Mouse (Mus musculus): ENCODE data around the gene Lrrc32. TPM values are rescaled to one million over a fixed set of nuclear protein-coding genes. Genes with fewer than 3 reads are reported as not detected.

Gene Lrrc32
- total and polyA plus RNA-seq, 3 experiments = 2.3 to 23.7 (median 5.3) TPM

DNA sequence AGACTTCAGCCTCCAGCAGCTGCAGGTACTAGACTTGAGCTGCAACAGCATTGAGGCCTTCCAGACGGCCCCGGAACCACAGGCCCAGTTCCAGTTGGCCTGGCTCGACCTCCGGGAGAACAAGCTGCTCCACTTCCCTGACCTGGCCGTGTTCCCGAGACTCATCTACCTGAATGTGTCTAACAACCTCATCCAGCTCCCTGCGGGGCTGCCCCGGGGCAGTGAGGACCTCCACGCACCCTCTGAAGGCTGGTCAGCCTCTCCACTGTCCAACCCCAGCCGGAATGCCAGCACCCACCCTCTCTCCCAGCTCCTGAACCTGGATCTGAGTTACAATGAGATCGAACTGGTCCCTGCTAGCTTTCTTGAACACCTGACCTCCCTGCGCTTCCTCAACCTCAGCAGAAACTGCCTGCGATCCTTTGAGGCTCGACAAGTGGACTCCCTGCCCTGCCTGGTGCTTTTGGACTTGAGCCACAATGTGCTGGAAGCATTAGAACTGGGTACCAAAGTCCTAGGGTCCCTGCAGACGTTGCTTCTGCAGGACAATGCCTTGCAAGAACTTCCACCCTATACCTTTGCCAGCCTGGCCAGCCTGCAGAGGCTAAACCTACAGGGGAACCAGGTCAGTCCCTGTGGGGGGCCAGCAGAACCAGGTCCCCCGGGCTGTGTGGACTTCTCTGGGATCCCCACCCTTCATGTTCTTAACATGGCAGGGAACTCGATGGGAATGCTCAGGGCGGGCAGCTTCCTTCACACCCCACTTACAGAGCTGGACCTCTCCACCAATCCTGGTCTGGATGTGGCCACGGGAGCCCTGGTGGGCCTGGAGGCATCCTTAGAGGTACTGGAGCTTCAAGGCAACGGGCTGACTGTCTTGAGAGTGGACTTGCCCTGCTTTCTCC is 9.8 kb downstream of the Lrrc32 start:
- peaks cover 6 to 23% of the 10 kb centered on the region in 2 experiments for H3K4me1 ChIP-seq (ENCODE audit: control insufficient read depth in 1 of 2, insufficient read depth in 2 of 2)
- H3K27me3 ChIP-seq (replicated peaks) = no peaks in the 10 kb centered on the region
- H3K4me2 ChIP-seq (ENCODE audit: insufficient read depth, low read depth, poor library complexity, severe bottlenecking) = no peak overlapping the region
- dilution Hi-C loops (cut with MboI; ENCODE audit: extremely low pct_ligation_motif_present, extremely low pct_unique_long_range_greater_than_20kb, low sequenced_read_pairs) (no loop called here), in situ Hi-C loops (cut with MboI; ENCODE audit: low pct_ligation_motif_present, low pct_unique_long_range_greater_than_20kb, low sequenced_read_pairs) (no loop called here)
- peaks cover 56 to 83% of the 10 kb centered on the region in 2 experiments for H3K36me3 ChIP-seq (replicated peaks in 1 of 2; ENCODE audit: control insufficient read depth in 1 of 2, insufficient read depth in 1 of 2, low read length in 1 of 2)
- DNase-seq (ENCODE audit: extremely low read depth) = no peak
- H3K9ac ChIP-seq (ENCODE audit: insufficient read depth, low read depth) = no peak overlapping the region
- H3K4me3 ChIP-seq (replicated peaks in 1 of 3; ENCODE audit: low read depth in 2 of 3, low read length in 2 of 3, poor library complexity in 1 of 3) = no peak overlapping the region
- H3K79me2 ChIP-seq (replicated peaks; ENCODE audit: control insufficient read depth, extremely low read depth, insufficient read depth, poor library complexity, severe bottlenecking) = no peaks in the 10 kb centered on the region
- no peaks in the 10 kb centered on the region for H3K9me3 ChIP-seq (replicated peaks; ENCODE audit: low read length)
- no peak overlapping the region for H3K27ac ChIP-seq (ENCODE audit: insufficient read depth, low read depth)
- TF ChIP-seq RCOR1 (conservative IDR thresholded peaks at IDR 0.05; ENCODE audit: low read depth, low read length) (no peak), MYC (IDR thresholded peaks at IDR 0.05; ENCODE audit: low read depth, low read length) (no peak), CTCF (conservative IDR thresholded peaks at IDR 0.05 in 1 of 2, IDR thresholded peaks at IDR 0.05 in 1 of 2; ENCODE audit: low read depth in 2 of 2, low read length in 2 of 2) (no peak), MAFK (IDR thresholded peaks at IDR 0.05; ENCODE audit: insufficient replicate concordance, low read length) (no peak), USF1 (IDR thresholded peaks at IDR 0.05; ENCODE audit: low read depth, low read length) (no peak), MXI1 (IDR thresholded peaks at IDR 0.05; ENCODE audit: low read depth, low read length) (no peak), TBP (conservative IDR thresholded peaks at IDR 0.05; ENCODE audit: low read depth, low read length) (no peak), ZMIZ1 (IDR thresholded peaks at IDR 0.05; ENCODE audit: low read depth, low read length) (no peak), POLR2A (IDR thresholded peaks at IDR 0.05; ENCODE audit: low read depth, low read length) (no peak), ETS1 (conservative IDR thresholded peaks at IDR 0.05; ENCODE audit: low read depth, low read length) (no peak), NELFE (IDR thresholded peaks at IDR 0.05; ENCODE audit: low read depth, low read length) (no peak), HCFC1 (IDR thresholded peaks at IDR 0.05; ENCODE audit: low read depth, low read length) (no peak), RAD21 (IDR thresholded peaks at IDR 0.05; ENCODE audit: low read depth, low read length) (no peak), ELF1 (IDR thresholded peaks at IDR 0.05; ENCODE audit: low read depth, low read length) (no peak), JUND (conservative IDR thresholded peaks at IDR 0.05; ENCODE audit: low read depth, low read length) (no peak), NRF1 (IDR thresholded peaks at IDR 0.05; ENCODE audit: low read depth, low read length) (no peak), EP300 (IDR thresholded peaks at IDR 0.05; ENCODE audit: low read length) (no peak), UBTF (IDR thresholded peaks at IDR 0.05; ENCODE audit: low read depth, low read length) (no peak), E2F4 (IDR thresholded peaks at IDR 0.05; ENCODE audit: insufficient replicate concordance, low read depth, low read length) (no peak)

All from CH12.LX (cell line).